Mouse (Mus musculus) right cerebral cortex, postnatal 36 days (tissue): Measurements from ENCODE around the gene Dnpep.

ENCODE experiments used
- DNase-seq, 2 experiments: peaks; one replicate each; pipeline ENCODE4 v3.0.0; 2022; ENCODE audit warnings: low spot score in 2 of 2, mixed read lengths in 1 of 2

The Dnpep gene

GRCm38 (mm10) chr1:75317241-75318201 lies at the start of gene Dnpep:
TSS of gene Dnpep (minus strand) at chr1:75317990.
- peak; percentile 100 for DNase-seq

DNA sequence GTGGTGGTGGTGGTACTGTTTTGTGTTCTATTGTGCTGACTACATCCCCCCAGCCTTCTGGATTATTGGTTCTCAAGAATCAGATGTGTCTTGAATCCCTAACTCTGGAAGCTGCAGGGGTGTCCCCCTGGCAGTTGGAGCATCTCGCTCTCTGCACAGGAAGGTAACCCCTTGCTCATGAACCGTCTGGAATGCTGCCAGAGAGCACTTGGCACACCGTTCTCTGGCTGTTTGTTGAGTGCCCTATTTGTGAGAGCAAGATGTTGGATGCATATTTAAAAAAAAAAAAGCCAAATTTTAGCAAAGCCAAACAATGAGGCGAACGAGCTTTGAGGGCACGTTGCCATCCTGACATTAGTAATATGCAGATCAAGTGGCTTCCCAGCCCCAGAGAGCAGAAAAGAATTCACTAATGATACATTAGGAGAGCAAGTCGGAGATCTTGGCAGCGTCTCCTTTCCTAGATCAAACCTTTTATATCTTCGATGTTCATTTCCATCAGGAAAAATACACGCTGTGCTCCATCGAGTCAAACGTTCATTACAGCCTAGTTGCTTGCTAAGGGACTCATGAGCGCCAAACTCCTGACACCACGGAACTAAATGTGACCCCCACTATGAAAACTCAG lies 47.8 kb upstream of the Dnpep start:
- DNase-seq, result no peak

GRCm38 (mm10) chr1:75363868-75364267 lies 46.1 kb upstream of the Dnpep start:
- DNase-seq, result no peak

DNA sequence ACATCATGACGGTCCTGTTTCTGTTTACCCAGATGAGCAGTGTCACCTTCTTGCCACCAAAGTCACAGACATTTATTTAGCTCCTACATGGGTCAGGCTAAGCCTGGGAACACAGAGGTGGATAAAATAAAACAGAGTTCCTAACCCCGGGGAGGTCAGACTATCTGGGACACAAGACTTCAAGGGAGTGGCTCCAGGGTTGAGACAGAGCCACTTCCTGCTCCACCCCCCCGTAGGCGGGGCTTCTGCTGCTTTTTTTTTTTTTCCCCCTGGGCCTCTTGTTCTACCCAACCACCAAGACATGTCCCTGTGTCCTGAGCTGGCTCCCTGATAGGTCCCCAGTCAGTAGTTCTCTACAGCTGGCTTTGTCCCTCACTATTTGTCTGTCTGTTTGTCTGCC lies 44.0 kb upstream of the Dnpep start:
- DNase-seq, result no peak

DNA sequence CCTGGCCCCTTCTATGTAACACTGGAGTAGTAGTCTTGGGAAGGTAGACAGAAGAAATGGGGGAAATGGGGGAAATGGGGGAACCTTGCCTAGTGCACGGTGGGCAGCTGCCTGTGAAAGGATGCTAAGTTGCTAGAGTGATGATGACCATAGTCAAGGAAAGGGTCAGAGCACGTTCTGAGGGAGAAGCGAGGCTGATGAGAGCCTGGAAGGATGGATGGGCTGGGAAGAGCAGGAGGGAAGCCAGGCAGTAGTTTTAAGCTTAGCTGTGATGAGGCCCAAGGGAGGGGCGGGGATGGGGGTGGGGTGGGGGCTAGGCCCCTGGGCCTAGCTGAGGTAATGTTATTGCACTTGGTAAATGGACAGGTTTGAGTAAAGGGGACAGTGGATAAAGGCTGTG lies 43.3 kb upstream of the Dnpep start:
- no peak for DNase-seq

GRCm38 (mm10) chr1:75360112-75361031 lies 42.6 kb upstream of the Dnpep start, which contains the start of gene Des:
TSS of gene Des (plus strand) at chr1:75360329.
- DNase-seq, result no peak

- peak; percentile 57 to 59 for DNase-seq
Observed at GRCm38 (mm10) chr1:75359346-75359745, 41.6 kb upstream of the Dnpep start.

DNA sequence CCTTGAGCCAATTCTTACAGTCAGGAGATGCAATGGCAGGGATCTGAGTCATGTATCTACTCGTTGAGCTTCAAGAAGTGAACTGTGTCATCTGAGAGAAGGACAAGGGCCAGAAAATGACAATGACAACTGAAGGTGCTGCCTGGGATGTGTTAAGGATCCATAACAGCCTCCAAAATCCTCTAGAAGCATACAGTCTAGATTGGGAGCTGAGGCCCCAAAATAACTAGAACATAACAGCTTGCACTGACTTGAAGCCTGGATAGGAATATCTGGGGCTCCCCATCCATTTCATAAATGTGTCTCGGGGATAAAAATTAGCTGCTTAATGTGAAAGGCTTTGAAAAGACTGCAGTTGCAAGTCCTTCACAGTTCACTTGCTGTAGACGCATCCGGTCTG lies 40.2 kb upstream of the Dnpep start:
- DNase-seq, result no peak

DNA sequence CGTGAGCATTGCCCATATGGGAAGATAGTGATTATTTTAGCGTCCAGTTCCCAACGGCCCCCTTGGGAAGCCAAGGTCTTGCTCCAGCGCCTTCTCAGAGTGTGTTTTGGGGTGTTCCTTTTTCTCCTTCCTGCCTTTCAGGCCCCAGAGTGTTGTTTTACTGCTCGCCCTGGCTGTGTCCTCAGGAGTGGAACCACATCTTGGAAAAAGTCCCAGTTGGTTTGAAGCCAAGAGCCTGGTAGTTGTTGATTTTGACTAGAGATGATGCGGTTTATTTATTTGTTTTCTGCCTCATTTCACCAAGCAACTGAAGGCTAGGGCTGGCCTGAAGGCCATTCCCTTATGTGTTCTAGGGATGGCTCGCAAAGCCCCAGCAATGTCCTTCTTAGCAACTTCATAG lies 39.5 kb upstream of the Dnpep start:
- DNase-seq, result no peak

- DNase-seq, result no peak
Observed at GRCm38 (mm10) chr1:75349275-75349674, 31.5 kb upstream of the Dnpep start.

GRCm38 (mm10) chr1:75347279-75347678 lies 29.5 kb upstream of the Dnpep start:
- no peak for DNase-seq

DNA sequence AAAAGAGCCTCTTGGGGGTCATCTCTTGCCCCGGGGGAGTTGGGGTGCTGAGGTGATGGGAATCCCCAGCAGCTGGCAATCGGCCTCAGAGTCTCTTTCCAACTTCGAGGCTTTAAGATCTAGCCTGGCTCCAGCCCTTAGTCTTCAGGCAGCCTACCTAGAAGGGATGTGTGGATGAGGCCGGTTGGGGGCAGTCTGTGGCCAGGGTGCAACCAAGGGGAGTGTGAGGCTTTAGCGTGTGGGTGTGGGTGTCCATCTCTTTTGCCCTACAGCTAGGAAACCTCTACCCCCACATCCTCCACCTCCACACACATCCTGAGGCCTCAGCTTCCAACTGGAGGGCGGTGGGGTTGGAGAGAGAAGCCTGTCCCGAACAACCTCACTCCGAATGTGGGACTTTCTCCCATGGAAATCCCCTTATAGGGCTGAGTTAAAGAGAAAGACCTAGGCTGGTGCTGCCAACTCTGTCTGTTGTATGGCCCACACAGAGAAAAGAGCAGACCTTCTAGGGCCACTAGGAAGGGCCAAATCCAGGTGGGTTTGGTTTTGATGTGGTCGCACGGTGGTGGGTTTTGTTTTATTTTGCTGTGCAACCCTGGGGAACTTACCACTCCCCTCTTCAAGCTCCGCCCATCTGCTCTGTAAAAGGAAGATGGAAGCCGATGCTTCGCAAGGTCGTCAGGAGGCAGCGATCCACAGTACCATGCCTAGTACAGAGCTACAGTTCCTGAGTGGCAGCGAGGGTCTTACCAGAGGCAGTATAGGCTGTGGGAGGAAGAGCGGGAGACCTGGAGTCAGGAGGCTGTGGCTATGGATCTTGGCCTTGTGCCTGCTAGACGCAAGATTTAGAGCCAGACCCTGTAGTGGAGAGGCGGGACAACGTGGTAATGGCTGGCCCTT lies 27.5 kb upstream of the Dnpep start:
- no peak for DNase-seq

- no peak for DNase-seq
Observed at GRCm38 (mm10) chr1:75344291-75345035, 26.7 kb upstream of the Dnpep start.

DNA sequence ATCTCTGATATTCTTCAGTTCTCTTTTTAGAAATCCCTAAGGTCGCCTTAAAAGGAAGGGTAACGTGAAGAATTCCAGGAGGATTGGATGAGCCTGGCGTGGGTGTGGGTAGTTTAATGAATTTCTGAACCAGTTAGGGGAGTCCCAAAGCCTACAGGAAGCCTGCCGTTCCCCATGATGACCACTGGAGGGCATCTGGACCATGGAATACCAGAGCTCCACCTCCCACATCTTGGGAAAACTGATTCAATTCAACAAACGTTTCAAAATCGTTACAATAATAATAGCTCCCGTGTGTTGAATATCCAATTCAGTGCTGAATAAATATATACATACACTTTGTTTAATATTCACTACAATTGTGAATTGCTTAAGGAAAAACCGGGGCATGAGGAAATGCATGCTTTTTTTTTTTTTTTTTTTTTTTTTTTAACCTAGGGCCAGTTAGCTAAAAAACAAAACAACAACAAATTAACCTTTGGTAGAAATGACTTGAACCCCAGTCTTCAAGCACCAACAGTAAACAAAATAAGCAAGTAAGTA lies 25.2 kb upstream of the Dnpep start:
- DNase-seq, result peak; percentile 44 to 60

- no peak for DNase-seq
Observed at GRCm38 (mm10) chr1:75340519-75340918, 22.7 kb upstream of the Dnpep start.

GRCm38 (mm10) chr1:75339337-75339736 lies 21.5 kb upstream of the Dnpep start:
- DNase-seq, result peak in 1 of 2 experiments; percentile 27

DNA sequence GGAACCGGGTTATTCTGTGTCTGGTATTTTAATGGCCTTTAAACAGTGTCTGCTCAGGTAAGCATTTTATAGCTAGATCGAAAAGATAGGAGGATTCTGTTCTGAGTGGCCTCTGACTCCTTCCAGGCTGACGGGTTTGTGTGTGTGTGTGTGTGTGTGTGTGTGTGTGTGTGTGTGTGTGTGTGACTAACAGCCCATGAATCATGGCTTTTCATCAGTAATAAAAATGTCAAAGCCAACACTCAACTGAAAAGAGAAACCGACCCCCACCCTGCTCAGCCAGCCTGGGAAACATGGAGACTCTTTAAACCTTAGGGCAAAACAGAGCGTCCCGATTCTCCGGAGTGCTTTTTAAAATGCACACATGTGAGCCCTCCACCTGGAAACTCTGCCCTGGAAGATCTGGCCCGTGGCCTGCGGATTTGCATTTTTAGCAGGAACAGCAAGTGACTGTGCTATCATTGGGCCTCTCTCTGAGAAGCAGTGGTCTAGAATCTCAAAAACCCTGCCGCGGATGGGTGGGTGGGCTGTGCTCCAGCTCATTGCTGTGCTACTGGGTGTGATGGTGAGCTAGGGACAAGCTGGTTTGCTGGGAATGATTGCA lies 20.4 kb upstream of the Dnpep start:
- no peak for DNase-seq

- no peak for DNase-seq
Observed at GRCm38 (mm10) chr1:75337097-75337496, 19.3 kb upstream of the Dnpep start.

DNA sequence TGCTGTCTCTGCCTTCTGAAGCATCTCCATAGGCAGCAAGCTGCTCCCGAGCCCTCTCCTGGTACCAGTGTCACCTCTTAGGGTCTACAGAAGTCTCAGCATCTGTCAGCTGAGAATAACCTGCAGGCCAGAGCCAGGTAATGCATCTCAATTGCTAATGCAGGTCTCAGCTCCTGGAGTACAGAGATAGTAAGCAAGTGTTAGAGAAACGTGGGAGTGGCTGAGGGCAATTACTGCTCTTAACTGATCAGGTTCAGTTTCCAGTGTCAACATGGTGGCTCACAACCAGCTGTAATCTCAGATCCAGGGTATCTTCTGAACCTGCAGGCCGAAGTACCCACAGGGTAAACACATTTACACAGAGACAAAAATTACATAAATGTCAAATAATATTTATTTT lies 18.7 kb upstream of the Dnpep start:
- no peak for DNase-seq
